Comparison of ENCODE assay signal across 8 mouse cellular contexts in the genomic region with DNA sequence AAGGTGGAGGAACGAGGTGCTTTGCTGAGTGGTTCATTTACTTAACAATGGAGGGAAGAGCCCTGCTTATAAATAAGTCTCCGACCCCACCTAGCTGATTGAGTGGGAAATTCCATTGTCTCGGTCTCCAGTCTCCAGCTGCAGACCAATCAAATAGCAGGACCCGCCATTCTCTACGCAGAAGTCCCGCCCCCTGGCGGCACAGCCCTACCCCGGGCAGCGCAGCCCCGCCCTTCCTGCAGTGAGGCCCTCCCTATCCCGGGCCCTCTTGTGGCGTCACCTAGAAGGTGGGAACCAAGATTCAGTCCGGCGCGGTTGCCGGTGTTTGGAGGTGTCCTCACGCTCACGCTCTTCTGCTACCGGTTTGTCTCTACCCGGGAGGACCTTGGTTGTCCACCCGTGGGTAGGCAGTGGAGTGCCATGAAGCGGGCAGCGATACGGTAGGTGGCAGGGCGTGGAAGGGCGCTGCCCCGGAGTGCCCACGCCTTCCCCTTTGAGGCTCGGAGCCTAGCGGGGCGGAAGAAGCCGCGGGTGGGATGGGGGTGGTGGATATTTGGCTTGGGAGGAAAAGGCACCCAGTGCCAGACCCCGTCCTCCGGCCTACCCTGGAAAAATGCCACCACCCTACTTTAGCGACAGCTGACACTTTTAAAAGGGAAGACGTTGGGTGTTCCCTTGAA. TPM values are rescaled to one million over a fixed set of nuclear protein-coding genes. Genes with fewer than 3 reads are reported as not detected.
DNase-seq lines count a peak whose midpoint lies in the region; ATAC-seq and TF ChIP-seq lines count a peak whose summit lies in the region.

Gene Acot9, plus strand, starts transcription at position 209 of the 680 bp plus-strand sequence.

- no peak for TF ChIP-seq EP300 in liver, embryonic 14.5 days (IDR thresholded peaks at IDR 0.05; ENCODE audit: low read depth)
- no peak for TF ChIP-seq EP300 in stomach, postnatal 0 days (optimal IDR thresholded peaks at IDR 0.05)

- H3K4me3 ChIP-seq in forebrain, embryonic 10.5 days = peak within 1 kb of the TSS; percentile 55
- H3K4me3 ChIP-seq in heart, embryonic 15.5 days = peak within 1 kb of the TSS; percentile 69
- H3K4me3 ChIP-seq in liver, embryonic 14.5 days (ENCODE audit: insufficient read depth in 1 of 2, low read depth in 2 of 2, low read length in 2 of 2) = peak within 1 kb of the TSS; percentile 63 to 66
- H3K4me3 ChIP-seq in neural tube, embryonic 11.5 days (ENCODE audit: low read depth, low read length) = peak within 1 kb of the TSS; percentile 38
- H3K4me3 ChIP-seq in stomach, postnatal 0 days (ENCODE audit: low read depth, low read length) = peak within 1 kb of the TSS; percentile 54

- no peaks in the 10 kb centered on the region for H3K27me3 ChIP-seq in forebrain, embryonic 10.5 days (ENCODE audit: poor library complexity, severe bottlenecking)
- H3K27me3 ChIP-seq in heart, embryonic 15.5 days = no peaks in the 10 kb centered on the region
- H3K27me3 ChIP-seq in liver, embryonic 14.5 days (ENCODE audit: control insufficient read depth, insufficient read depth, low read length) = no peaks in the 10 kb centered on the region
- no peaks in the 10 kb centered on the region for H3K27me3 ChIP-seq in neural tube, embryonic 11.5 days (ENCODE audit: control insufficient read depth, insufficient read depth, low read length)
- no peaks in the 10 kb centered on the region for H3K27me3 ChIP-seq in stomach, postnatal 0 days (ENCODE audit: control insufficient read depth, insufficient read depth, low read length)

- peak within 1 kb of the TSS; percentile 59 for H3K4me2 ChIP-seq in heart, embryonic 15.5 days
- peak within 1 kb of the TSS; percentile 60 for H3K4me2 ChIP-seq in liver, embryonic 14.5 days (ENCODE audit: low read depth)
- peak within 1 kb of the TSS; percentile 47 for H3K4me2 ChIP-seq in neural tube, embryonic 11.5 days (ENCODE audit: low read depth)
- H3K4me2 ChIP-seq in stomach, postnatal 0 days (replicated peaks; ENCODE audit: low read depth) = peak within 1 kb of the TSS; percentile 51

- H3K27ac ChIP-seq in forebrain, embryonic 10.5 days = peak within 1 kb of the TSS; percentile 71
- H3K27ac ChIP-seq in heart, embryonic 15.5 days = peak within 1 kb of the TSS; percentile 77
- H3K27ac ChIP-seq in liver, embryonic 14.5 days = no peak within 1 kb of the TSS
- H3K27ac ChIP-seq in neural tube, embryonic 11.5 days (ENCODE audit: low read depth, low read length) = no peak within 1 kb of the TSS
- H3K27ac ChIP-seq in stomach, postnatal 0 days (replicated peaks) = peak within 1 kb of the TSS; percentile 87

- H3K4me1 ChIP-seq in forebrain, embryonic 10.5 days = no peaks in the 10 kb centered on the region
- no peaks in the 10 kb centered on the region for H3K4me1 ChIP-seq in heart, embryonic 15.5 days (replicated peaks)
- H3K4me1 ChIP-seq in liver, embryonic 14.5 days (replicated peaks; ENCODE audit: control insufficient read depth in 2 of 2, insufficient read depth in 2 of 2, low read length in 1 of 2) = no peaks in the 10 kb centered on the region
- no peaks in the 10 kb centered on the region for H3K4me1 ChIP-seq in neural tube, embryonic 11.5 days (ENCODE audit: control insufficient read depth, insufficient read depth, low read length)
- no peaks in the 10 kb centered on the region for H3K4me1 ChIP-seq in stomach, postnatal 0 days (replicated peaks; ENCODE audit: control insufficient read depth, insufficient read depth)

- WGBS in forebrain, embryonic 10.5 days = 15% methylated on average over 37 of the region's 37 CpGs
- WGBS in heart, embryonic 15.5 days = 19% methylated on average over 37 of the region's 37 CpGs
- 20% methylated on average over 36 of the region's 37 CpGs for WGBS in liver, embryonic 14.5 days (ENCODE audit: insufficient replicate concordance)
- 18% methylated on average over 33 of the region's 37 CpGs for WGBS in neural tube, embryonic 11.5 days
- 15% methylated on average over 35 of the region's 37 CpGs for WGBS in stomach, postnatal 0 days

- peak; percentile 99 for ATAC-seq in heart, embryonic 15.5 days (replicated peaks; ENCODE audit: insufficient number of reproducible peaks, insufficient read depth, low FRiP score, low read depth)
- peak; percentile 100 for ATAC-seq in liver, embryonic 14.5 days (ENCODE audit: insufficient read depth)
- ATAC-seq in neural tube, embryonic 11.5 days (ENCODE audit: insufficient read depth, low FRiP score, low TSS enrichment) = peak; percentile 99
- peak; percentile 99 for ATAC-seq in stomach, postnatal 0 days (ENCODE audit: low FRiP score, low TSS enrichment)

- no peaks in the 10 kb centered on the region for H3K36me3 ChIP-seq in forebrain, embryonic 10.5 days (replicated peaks)
- H3K36me3 ChIP-seq in heart, embryonic 15.5 days = no peaks in the 10 kb centered on the region
- no peaks in the 10 kb centered on the region for H3K36me3 ChIP-seq in liver, embryonic 14.5 days (replicated peaks; ENCODE audit: control insufficient read depth, insufficient read depth, low read depth)
- no peaks in the 10 kb centered on the region for H3K36me3 ChIP-seq in neural tube, embryonic 11.5 days (ENCODE audit: control insufficient read depth, insufficient read depth, low read length)
- no peaks in the 10 kb centered on the region for H3K36me3 ChIP-seq in stomach, postnatal 0 days (ENCODE audit: control insufficient read depth, insufficient read depth, low read length)

- DNase-seq in CD8-positive naive resting alpha-beta T cell, adult 2 months (ENCODE audit: low read depth in 2 of 2, low spot score in 2 of 2) = peak; percentile 87
- peak; percentile 64 for DNase-seq in c-Kit-positive CD71-negative TER-119-negative erythroid progenitor cells, embryonic 14.5 days (ENCODE audit: low read depth)
- DNase-seq in forebrain, embryonic 10.5 days (ENCODE audit: extremely low spot score, low spot score) = peak; percentile 71
- peak; percentile 91 to 94 for DNase-seq in kidney, postnatal 25 days
- DNase-seq in liver, embryonic 14.5 days (ENCODE audit: low read depth in 3 of 3, low spot score in 3 of 3) = peak; percentile 60 to 72 (median 66)
- DNase-seq in neural tube, embryonic 11.5 days (ENCODE audit: low spot score) = peak; percentile 84
- DNase-seq in stomach, postnatal 0 days (ENCODE audit: low spot score) = peak; percentile 87

- H3K9me3 ChIP-seq in forebrain, embryonic 10.5 days = no peaks in the 10 kb centered on the region
- no peaks in the 10 kb centered on the region for H3K9me3 ChIP-seq in heart, embryonic 15.5 days (replicated peaks)
- H3K9me3 ChIP-seq in liver, embryonic 14.5 days (ENCODE audit: control insufficient read depth, low read length) = no peaks in the 10 kb centered on the region
- no peaks in the 10 kb centered on the region for H3K9me3 ChIP-seq in neural tube, embryonic 11.5 days (ENCODE audit: control insufficient read depth, low read length)
- H3K9me3 ChIP-seq in stomach, postnatal 0 days (ENCODE audit: control insufficient read depth, low read length) = no peaks in the 10 kb centered on the region

- H3K9ac ChIP-seq in heart, embryonic 15.5 days = peak within 1 kb of the TSS; percentile 72
- H3K9ac ChIP-seq in liver, embryonic 14.5 days (replicated peaks) = peak within 1 kb of the TSS; percentile 63
- peak within 1 kb of the TSS; percentile 56 for H3K9ac ChIP-seq in neural tube, embryonic 11.5 days (ENCODE audit: low read length)
- peak within 1 kb of the TSS; percentile 70 for H3K9ac ChIP-seq in stomach, postnatal 0 days (ENCODE audit: low read length)

- TF ChIP-seq CTCF in liver, embryonic 14.5 days (IDR thresholded peaks at IDR 0.05; ENCODE audit: low read depth) = peak; percentile 74
- peak; percentile 75 for TF ChIP-seq CTCF in stomach, postnatal 0 days (IDR thresholded peaks at IDR 0.05; ENCODE audit: low read depth)

RNA-seq across cellular contexts. Expression of gene Acot9, which starts in this region (rescaled TPM):
- polyA plus RNA-seq in forebrain, embryonic 10.5 days (2016; fragmentation: Nextera tagmentation; extraction: Ambion mirVana) = 15.9 and 16.8 TPM in 2 replicates
- polyA plus RNA-seq in heart, embryonic 15.5 days (2015; fragmentation: Nextera tagmentation; extraction: Ambion mirVana) = 40.4 and 40.9 TPM in 2 replicates
- 3.2 and 5.9 TPM in 2 replicates for polyA plus RNA-seq in liver, embryonic 14.5 days (2012; rRNA removed)
- 11.4 and 12.9 TPM in 2 replicates for polyA plus RNA-seq in liver, embryonic 14.5 days (2014; fragmentation: Nextera tagmentation; extraction: Ambion mirVana)
- 25.6 and 27.1 TPM in 2 replicates for polyA plus RNA-seq in neural tube, embryonic 11.5 days (2014; fragmentation: Nextera tagmentation; extraction: Ambion mirVana)
- 32.8 and 34.3 TPM in 2 replicates for polyA plus RNA-seq in stomach, postnatal 0 days (2015; fragmentation: Nextera tagmentation; extraction: Ambion mirVana)

Comparison
In these comparisons a context has a peak if more than half of its experiments do, and no peak if none do; other contexts are left out.
1. H3K27ac ChIP-seq: peak in forebrain, embryonic 10.5 days (single experiment), heart, embryonic 15.5 days (single experiment) and stomach, postnatal 0 days (single experiment); none in liver, embryonic 14.5 days (single experiment) and neural tube, embryonic 11.5 days (single experiment).
2. Peak in every context shown above with its lines, with median percentiles within 50 percentile points of each other: DNase-seq, H3K4me3 ChIP-seq, ATAC-seq, H3K4me2 ChIP-seq and H3K9ac ChIP-seq.